In genomic region chr16:13109990-13110595, GRCm38 (mm10) we compare ENCODE assay signal across 8 mouse cellular contexts. TPM values are rescaled to one million over a fixed set of nuclear protein-coding genes. Genes with fewer than 3 reads are reported as not detected.
DNase-seq lines count a peak whose midpoint lies in the region; ATAC-seq and TF ChIP-seq lines count a peak whose summit lies in the region.

No protein-coding gene starts in this region.

- no peaks in the 10 kb centered on the region for H3K9me3 ChIP-seq in limb, embryonic 11.5 days (ENCODE audit: control insufficient read depth, low read length)
- H3K9me3 ChIP-seq in stomach, embryonic 14.5 days (ENCODE audit: control insufficient read depth, low read depth, low read length): no peaks in the 10 kb centered on the region

- peak overlapping the region; percentile 77 for H3K4me3 ChIP-seq in spleen, adult 2 months (ENCODE audit: extremely low read depth, insufficient read depth, insufficient read length)
- H3K4me3 ChIP-seq in limb, embryonic 11.5 days (ENCODE audit: low read depth, low read length): peak overlapping the region; percentile 71
- H3K4me3 ChIP-seq in stomach, embryonic 14.5 days (ENCODE audit: low read depth, low read length): peak overlapping the region; percentile 66

- no peak for TF ChIP-seq POLR2A in spleen, adult 2 months (IDR thresholded peaks at IDR 0.05; ENCODE audit: low read depth, low read length)

- peak overlapping the region; percentile 72 for H3K4me2 ChIP-seq in limb, embryonic 11.5 days (ENCODE audit: low read depth, severe bottlenecking)
- H3K4me2 ChIP-seq in stomach, embryonic 14.5 days (replicated peaks; ENCODE audit: low read depth, low read length): peak overlapping the region; percentile 72

- peak; percentile 3 for DNase-seq in adrenal gland, postnatal 25 days
- no peak for DNase-seq in adrenal gland, adult 8-10 months
- no peak for DNase-seq in spleen, adult 2 months (ENCODE audit: low read depth in 1 of 2, low spot score in 2 of 2)
- DNase-seq in spleen, postnatal 4 days (ENCODE audit: low spot score in 2 of 2): no peak
- no peak for DNase-seq in limb, embryonic 11.5 days (ENCODE audit: low spot score)
- DNase-seq in adrenal gland, postnatal 4 days (ENCODE audit: low spot score in 2 of 2): no peak
- no peak for DNase-seq in left cerebral cortex, postnatal 36 days (ENCODE audit: low spot score in 2 of 2)

- peak overlapping the region; percentile 93 for H3K9ac ChIP-seq in limb, embryonic 11.5 days (ENCODE audit: low read length)
- H3K9ac ChIP-seq in stomach, embryonic 14.5 days (replicated peaks; ENCODE audit: low read depth, low read length): peak overlapping the region; percentile 70

- TF ChIP-seq CTCF in spleen, adult 2 months (IDR thresholded peaks at IDR 0.05; ENCODE audit: extremely low read depth, insufficient read depth, insufficient read length, insufficient replicate concordance): no peak

- no peaks in the 10 kb centered on the region for H3K27me3 ChIP-seq in spleen, adult 2 months (ENCODE audit: control insufficient read depth, insufficient read depth, low read length)
- no peaks in the 10 kb centered on the region for H3K27me3 ChIP-seq in limb, embryonic 11.5 days (ENCODE audit: control insufficient read depth, insufficient read depth, low read length)
- no peaks in the 10 kb centered on the region for H3K27me3 ChIP-seq in stomach, embryonic 14.5 days (ENCODE audit: control insufficient read depth, insufficient read depth, low read length)

- intact Hi-C loops in left cerebral cortex, postnatal 36 days (cut with DNase I): loop anchor here (10.0 kb wide), 2 partner anchors 1125 to 1685 kb away; partner anchors contain the start of gene Shisa9

- WGBS in spleen, adult 2 months: 2% methylated on average over 32 of the region's 32 CpGs
- WGBS in limb, embryonic 11.5 days: under 1% methylated on average over 32 of the region's 32 CpGs
- WGBS in stomach, embryonic 14.5 days: under 1% methylated on average over 32 of the region's 32 CpGs

- peaks cover 17% of the 10 kb centered on the region for H3K36me3 ChIP-seq in spleen, adult 2 months (ENCODE audit: control insufficient read depth, insufficient read depth, low read length)
- peaks cover 5% of the 10 kb centered on the region; the same call in 1 of the 2 replicates for H3K36me3 ChIP-seq in limb, embryonic 11.5 days (ENCODE audit: control insufficient read depth, insufficient read depth, low read length)
- peaks cover 12% of the 10 kb centered on the region for H3K36me3 ChIP-seq in stomach, embryonic 14.5 days (ENCODE audit: control insufficient read depth, insufficient read depth, low read length)

- peaks cover 6% of the 10 kb centered on the region; the same call in 1 of the 2 replicates for H3K4me1 ChIP-seq in spleen, adult 2 months (ENCODE audit: control insufficient read depth, insufficient read depth, insufficient read length)
- no peaks in the 10 kb centered on the region; the same call in 1 of the 2 replicates for H3K4me1 ChIP-seq in limb, embryonic 11.5 days (ENCODE audit: control insufficient read depth, insufficient read depth, low read length)
- H3K4me1 ChIP-seq in stomach, embryonic 14.5 days (ENCODE audit: control insufficient read depth, insufficient read depth, low read length): peaks cover 5% of the 10 kb centered on the region; the same call in 1 of the 2 replicates

- peak; percentile 60; the same call in 1 of the 2 replicates for ATAC-seq in limb, embryonic 11.5 days (ENCODE audit: insufficient number of reproducible peaks, low FRiP score, low TSS enrichment, low read depth)
- ATAC-seq in stomach, embryonic 14.5 days (ENCODE audit: insufficient number of reproducible peaks, insufficient read depth, low FRiP score, low read depth): peak; percentile 79

- peak overlapping the region; percentile 62 for H3K27ac ChIP-seq in spleen, adult 2 months (ENCODE audit: insufficient read depth, low read length)
- 0 out of 2 replicates have a peak overlapping the region, but pooled peaks have one; percentile 18 for H3K27ac ChIP-seq in limb, embryonic 11.5 days (replicated peaks; ENCODE audit: low read depth, low read length)
- peak overlapping the region; percentile 39; the same call in 1 of the 2 replicates for H3K27ac ChIP-seq in stomach, embryonic 14.5 days (ENCODE audit: low read length)

RNA-seq across cellular contexts. Expression of gene Ercc4, which starts 0.6 kb away (rescaled TPM):
- total RNA-seq in adrenal gland, postnatal 25 days (2021): 18.9 and 23.0 TPM in 2 replicates
- total RNA-seq in adrenal gland, adult 8-10 months (2022): 10 to 100 TPM; 19.8 to 34.3 (median 24.3) TPM
- polyA plus RNA-seq in spleen, adult 2 months (2012; rRNA removed): 11.1 and 13.8 TPM in 2 replicates
- 12.6 and 13.1 TPM in 2 replicates for polyA plus RNA-seq in limb, embryonic 11.5 days (2014; fragmentation: Nextera tagmentation; extraction: Ambion mirVana)
- polyA plus RNA-seq in stomach, embryonic 14.5 days (2014; fragmentation: Nextera tagmentation; extraction: Ambion mirVana): 16.2 and 18.1 TPM in 2 replicates
- 10 to 100 TPM; 22.8 to 25.8 TPM for total RNA-seq in adrenal gland, postnatal 4 days (2021)
- 10 to 100 TPM; 20.3 to 23.9 TPM for total RNA-seq in left cerebral cortex, postnatal 36 days (2021)
